Mouse (Mus musculus): ENCODE data around the gene Bdkrb1.
A peak's percentile ranks its signal among the peaks of the same experiment; 100 is the strongest.

Bdkrb1 gene

DNA sequence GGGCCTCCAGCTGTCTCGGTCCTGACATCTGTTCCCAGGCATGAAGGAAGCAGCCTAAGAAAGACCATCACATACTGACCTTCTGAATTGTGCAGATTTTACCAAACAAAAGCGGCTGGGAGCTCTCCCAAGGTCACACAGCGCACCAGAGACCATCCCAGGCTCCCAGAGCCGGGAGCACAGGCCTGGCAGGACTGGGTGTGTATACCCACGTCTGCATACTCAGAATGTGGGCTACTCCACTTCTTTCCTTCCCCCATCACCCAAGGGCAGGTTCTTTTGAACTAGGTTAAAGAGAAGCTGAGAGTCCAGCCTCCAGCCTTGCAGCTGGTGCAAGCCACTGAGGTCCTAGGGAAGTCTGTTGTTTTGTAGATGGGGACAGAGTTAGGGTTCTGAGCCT, 3.8 kb upstream of the Bdkrb1 start:
- no peak for DNase-seq

GRCm38 (mm10) chr12:105601586-105601985, 1.3 kb upstream of the Bdkrb1 start:
- DNase-seq = peak; percentile 20 to 21

DNA sequence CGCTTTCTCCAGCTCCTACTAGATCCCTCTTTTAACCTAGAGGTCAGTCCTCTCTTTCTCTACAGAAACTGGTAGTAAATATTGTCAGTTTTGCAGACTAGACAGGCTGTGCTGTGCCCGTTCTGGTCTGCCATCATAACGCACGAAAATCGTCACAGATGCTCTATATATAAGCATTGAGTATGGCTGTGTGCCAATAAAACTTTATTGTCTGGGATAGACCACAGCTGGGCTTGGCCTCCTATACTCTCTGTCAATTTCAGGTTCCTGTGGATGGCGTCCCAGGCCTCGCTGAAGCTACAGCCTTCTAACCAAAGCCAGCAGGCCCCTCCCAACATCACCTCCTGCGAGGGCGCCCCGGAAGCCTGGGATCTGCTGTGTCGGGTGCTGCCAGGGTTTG, 1.0 kb downstream of the Bdkrb1 start:
- DNase-seq = no peak

DNA sequence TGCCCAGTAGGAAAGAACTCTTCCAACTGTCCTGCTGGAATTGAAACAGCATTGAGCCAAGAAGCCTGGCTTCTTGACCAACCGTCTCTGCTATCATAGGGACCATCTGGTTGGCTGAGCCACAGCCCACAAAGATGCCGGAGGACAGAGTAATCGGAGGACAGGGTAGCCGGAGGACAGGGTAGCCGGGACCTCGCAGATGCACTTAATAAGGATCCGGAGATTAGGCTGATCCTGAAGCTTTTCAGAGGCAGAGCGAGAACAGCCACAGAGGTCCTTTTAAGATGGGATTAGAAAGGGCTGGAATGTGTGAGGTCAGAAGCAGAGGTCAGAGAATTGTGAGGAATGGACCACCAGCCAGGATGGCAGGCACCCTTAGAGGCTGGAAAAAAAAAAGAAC, 2.3 kb downstream of the Bdkrb1 start:
- no peak for DNase-seq

DNA sequence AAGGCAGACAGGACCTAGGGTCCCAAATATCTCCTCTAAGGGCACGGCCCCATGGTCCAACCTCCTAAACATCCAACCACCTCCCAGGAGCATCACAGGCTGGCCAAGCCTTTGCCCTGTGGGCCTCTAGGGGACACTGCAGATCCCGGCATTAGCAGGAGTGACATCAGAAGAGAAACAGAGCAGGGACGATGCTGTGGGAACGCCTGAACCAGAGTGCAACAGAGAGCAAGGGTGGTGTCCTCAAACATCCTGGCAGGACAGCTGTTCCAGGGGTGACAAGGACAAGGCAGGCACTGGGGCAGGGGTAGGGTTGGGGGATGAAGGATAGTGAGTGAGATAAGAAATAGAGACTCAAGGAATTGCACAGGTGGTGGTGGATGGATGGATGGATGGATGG, 4.0 kb downstream of the Bdkrb1 start:
- no peak for DNase-seq

DNA sequence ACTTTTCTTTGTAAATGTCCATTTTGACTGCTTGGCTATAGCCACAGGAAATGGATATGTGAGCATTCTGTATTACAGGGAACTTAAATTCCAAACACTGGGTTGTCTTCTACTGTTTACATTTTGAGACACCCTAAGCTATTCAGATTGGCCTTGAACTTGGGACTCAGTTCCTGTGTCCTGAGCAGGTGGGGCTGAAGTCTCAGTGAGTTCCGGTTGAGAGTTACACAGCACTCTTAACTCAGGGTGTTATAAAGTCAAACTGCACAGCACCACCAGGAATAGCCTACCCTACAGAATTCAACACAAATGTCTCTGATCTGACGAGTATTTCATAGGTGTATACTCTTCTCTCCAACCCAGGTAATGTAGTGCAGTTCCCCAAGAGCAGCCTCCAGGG, 8.2 kb downstream of the Bdkrb1 start:
- DNase-seq = no peak

DNA sequence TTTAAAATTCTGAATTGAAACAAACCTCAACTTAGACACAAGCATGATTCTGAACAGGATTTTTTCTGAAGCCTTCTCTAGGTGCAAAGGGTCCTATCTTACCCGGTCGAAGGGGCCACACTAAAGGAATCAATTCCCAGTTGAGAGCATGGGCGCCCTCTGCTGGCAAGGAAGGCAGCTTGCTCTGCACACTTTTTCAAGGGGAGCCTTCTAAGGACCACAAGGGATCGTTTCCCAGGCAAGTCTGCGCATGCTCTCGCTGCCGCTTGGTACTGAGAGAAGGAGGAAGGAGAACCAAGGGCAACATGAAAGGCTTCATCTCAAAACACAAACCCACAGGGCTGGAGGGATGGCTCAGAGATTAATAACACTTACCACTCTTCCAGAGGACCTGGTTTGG, 8.9 kb downstream of the Bdkrb1 start:
- peak; percentile 27 to 45 for DNase-seq

GRCm38 (mm10) chr12:105613559-105613958, 10.7 kb downstream of the Bdkrb1 start:
- DNase-seq = no peak

GRCm38 (mm10) chr12:105622048-105622447, 19.2 kb downstream of the Bdkrb1 start:
- no peak for DNase-seq

DNA sequence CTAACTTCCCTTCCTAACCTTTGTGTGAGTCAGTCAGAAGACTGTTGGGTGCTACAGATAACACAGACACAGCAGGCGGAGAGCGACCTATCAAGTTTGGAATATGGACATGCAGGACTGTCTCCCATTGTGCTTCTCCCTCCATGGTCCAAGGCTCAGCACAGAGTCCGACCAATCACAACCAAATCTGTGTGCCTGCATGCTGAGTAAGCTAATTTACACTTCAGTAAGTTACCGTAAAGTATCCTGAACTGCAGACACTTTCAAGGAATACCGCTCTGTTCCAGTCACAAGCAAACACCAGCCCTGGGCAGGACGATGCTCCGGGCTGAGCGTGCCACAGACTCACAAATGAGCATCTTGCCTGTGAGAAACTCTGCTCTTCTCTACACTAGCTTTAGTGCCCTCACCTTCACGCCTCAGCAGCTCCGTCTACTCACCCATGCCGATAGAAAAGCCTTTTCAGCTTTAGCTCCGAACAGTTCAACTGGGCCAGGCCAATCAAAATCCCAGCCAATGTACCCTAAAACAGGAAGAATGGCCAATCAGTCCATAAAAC, 20.2 kb downstream of the Bdkrb1 start:
- DNase-seq = no peak

DNA sequence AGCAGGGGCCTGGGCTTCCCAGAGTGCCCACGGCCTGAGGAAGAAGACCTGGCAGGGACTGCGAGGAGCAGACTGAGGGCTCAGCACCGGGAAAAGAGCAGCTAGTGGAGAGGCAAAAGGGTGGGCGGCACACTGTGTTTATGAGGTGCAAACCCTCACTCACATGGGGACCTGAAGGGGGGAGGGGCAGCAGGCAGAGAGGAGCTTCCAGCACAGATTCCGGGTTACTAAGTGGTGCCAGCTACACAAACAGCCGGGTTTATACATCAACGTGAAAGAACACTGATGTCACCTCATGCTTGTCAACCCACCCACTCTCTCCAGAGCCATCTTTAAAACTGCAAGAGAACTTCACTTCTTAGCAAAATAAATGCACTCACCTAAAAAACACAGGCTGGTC, 22.9 kb downstream of the Bdkrb1 start:
- DNase-seq = no peak

GRCm38 (mm10) chr12:105634374-105635067, 31.6 kb downstream of the Bdkrb1 start:
- no peak for DNase-seq

DNA sequence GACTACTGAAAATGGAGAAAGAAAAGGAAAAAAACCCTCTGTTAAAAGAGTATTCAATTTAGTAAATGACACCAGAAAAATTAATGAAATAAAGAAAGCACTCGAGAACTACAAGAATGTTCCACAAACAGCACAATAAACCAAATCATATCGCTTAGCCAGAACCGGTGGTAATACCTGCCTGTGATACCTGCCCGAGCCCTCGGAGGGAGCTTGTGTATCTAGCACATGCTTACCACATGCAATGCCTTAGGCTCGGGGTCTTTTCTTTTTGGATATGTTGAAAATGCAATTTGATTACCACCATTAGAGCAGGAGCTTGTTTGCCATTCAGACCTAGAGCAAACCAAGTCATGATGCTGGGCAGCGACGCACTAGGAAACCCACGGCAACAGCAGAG, 33.7 kb downstream of the Bdkrb1 start:
- DNase-seq = no peak

GRCm38 (mm10) chr12:105637554-105637953, 34.7 kb downstream of the Bdkrb1 start:
- DNase-seq = no peak

- DNase-seq = no peak
Observed at GRCm38 (mm10) chr12:105642770-105643321, 40.0 kb downstream of the Bdkrb1 start.

Data from cerebellum, adult 18-20 months (tissue).